Mouse (Mus musculus): Measurements from ENCODE around the gene Ipo7. TPM values are rescaled to one million over a fixed set of nuclear protein-coding genes. Genes with fewer than 3 reads are reported as not detected.

Ipo7 gene
- polyA plus RNA-seq, 1 experiment = not detected

GRCm38 (mm10) chr7:110060106-110060668 lies 42.1 kb downstream of the Ipo7 start:
- H3K4me3 ChIP-seq (ENCODE audit: insufficient read depth, low read depth, low read length) = no peak overlapping the region
- H3K4me1 ChIP-seq (ENCODE audit: control insufficient read depth, insufficient read depth, low read length) = peaks cover 2% of the 10 kb centered on the region; the same call in 1 of the 2 replicates
- TF ChIP-seq POLR2A (IDR thresholded peaks at IDR 0.05; ENCODE audit: insufficient read depth, low read depth, low read length) = no peak
- no peak for TF ChIP-seq CTCF (IDR thresholded peaks at IDR 0.05; ENCODE audit: insufficient read depth, low read depth, low read length)
- H3K27ac ChIP-seq (ENCODE audit: insufficient read depth, low read depth, low read length) = peak overlapping the region; percentile 99
- 11% methylated on average over 5 of the region's 5 CpGs for WGBS

- Histone ChIP-seq H3K4me1 (ENCODE audit: control insufficient read depth, insufficient read depth, low read length) (peaks cover 2% of the 10 kb centered on the region; the same call in 1 of the 2 replicates), H3K27ac (ENCODE audit: insufficient read depth, low read depth, low read length) (peak overlapping the region; percentile 99), H3K4me3 (ENCODE audit: insufficient read depth, low read depth, low read length) (peak overlapping the region; percentile 80)
- TF ChIP-seq CTCF (IDR thresholded peaks at IDR 0.05; ENCODE audit: insufficient read depth, low read depth, low read length) = no peak
- WGBS = under 1% methylated on average over 26 of the region's 26 CpGs
Observed at GRCm38 (mm10) chr7:110060669-110061198, 42.7 kb downstream of the Ipo7 start.

GRCm38 (mm10) chr7:110061199-110061751 lies 43.2 kb downstream of the Ipo7 start, which contains the start of gene Zfp143:
Zfp143 (plus strand) TSS chr7:110061217.
- Histone ChIP-seq H3K27ac (ENCODE audit: insufficient read depth, low read depth, low read length) (peak within 1 kb of the TSS; percentile 99), H3K4me1 (ENCODE audit: control insufficient read depth, insufficient read depth, low read length) (peaks cover 2% of the 10 kb centered on the region; the same call in 1 of the 2 replicates), H3K4me3 (ENCODE audit: insufficient read depth, low read depth, low read length) (peak within 1 kb of the TSS; percentile 85)
- under 1% methylated on average over 34 of the region's 34 CpGs for WGBS
- TF ChIP-seq CTCF (IDR thresholded peaks at IDR 0.05; ENCODE audit: insufficient read depth, low read depth, low read length) (no peak), POLR2A (IDR thresholded peaks at IDR 0.05; ENCODE audit: insufficient read depth, low read depth, low read length) (0 out of 2 replicates have a peak, but pooled peaks have one; percentile 3)

- peaks cover 2% of the 10 kb centered on the region; the same call in 1 of the 2 replicates for H3K4me1 ChIP-seq (ENCODE audit: control insufficient read depth, insufficient read depth, low read length)
- under 1% methylated on average over 48 of the region's 48 CpGs for WGBS
- peak overlapping the region; percentile 98 for H3K27ac ChIP-seq (ENCODE audit: insufficient read depth, low read depth, low read length)
- TF ChIP-seq CTCF (IDR thresholded peaks at IDR 0.05; ENCODE audit: insufficient read depth, low read depth, low read length) (no peak), POLR2A (IDR thresholded peaks at IDR 0.05; ENCODE audit: insufficient read depth, low read depth, low read length) (peak; percentile 91)
- H3K4me3 ChIP-seq (ENCODE audit: insufficient read depth, low read depth, low read length) = peak overlapping the region; percentile 85
Observed at GRCm38 (mm10) chr7:110061752-110062273, 43.7 kb downstream of the Ipo7 start.

GRCm38 (mm10) chr7:110063731-110064130 lies 45.7 kb downstream of the Ipo7 start:
- TF ChIP-seq CTCF (IDR thresholded peaks at IDR 0.05; ENCODE audit: insufficient read depth, low read depth, low read length) (no peak), POLR2A (IDR thresholded peaks at IDR 0.05; ENCODE audit: insufficient read depth, low read depth, low read length) (no peak)
- H3K27ac ChIP-seq (ENCODE audit: insufficient read depth, low read depth, low read length) = no peak overlapping the region
- H3K4me1 ChIP-seq (ENCODE audit: control insufficient read depth, insufficient read depth, low read length) = peaks cover 2% of the 10 kb centered on the region; the same call in 1 of the 2 replicates
- WGBS = 97% methylated on average over 9 of the region's 9 CpGs
- no peak overlapping the region for H3K4me3 ChIP-seq (ENCODE audit: insufficient read depth, low read depth, low read length)

GRCm38 (mm10) chr7:110069070-110069469 lies 51.0 kb downstream of the Ipo7 start:
- Histone ChIP-seq H3K4me3 (ENCODE audit: insufficient read depth, low read depth, low read length) (no peak overlapping the region), H3K4me1 (ENCODE audit: control insufficient read depth, insufficient read depth, low read length) (no peaks in the 10 kb centered on the region), H3K27ac (ENCODE audit: insufficient read depth, low read depth, low read length) (no peak overlapping the region)
- no peak for TF ChIP-seq POLR2A (IDR thresholded peaks at IDR 0.05; ENCODE audit: insufficient read depth, low read depth, low read length)
- no peak for TF ChIP-seq CTCF (IDR thresholded peaks at IDR 0.05; ENCODE audit: insufficient read depth, low read depth, low read length)
- 89% methylated on average over 2 of the region's 2 CpGs for WGBS

GRCm38 (mm10) chr7:110078168-110078567 lies 60.1 kb downstream of the Ipo7 start:
- H3K4me3 ChIP-seq (ENCODE audit: insufficient read depth, low read depth, low read length) = no peak overlapping the region
- no peak overlapping the region for H3K27ac ChIP-seq (ENCODE audit: insufficient read depth, low read depth, low read length)
- no peaks in the 10 kb centered on the region for H3K4me1 ChIP-seq (ENCODE audit: control insufficient read depth, insufficient read depth, low read length)
- TF ChIP-seq POLR2A (IDR thresholded peaks at IDR 0.05; ENCODE audit: insufficient read depth, low read depth, low read length) = no peak
- no peak for TF ChIP-seq CTCF (IDR thresholded peaks at IDR 0.05; ENCODE audit: insufficient read depth, low read depth, low read length)
- 97% methylated on average over 5 of the region's 5 CpGs for WGBS

GRCm38 (mm10) chr7:110083386-110084165 lies 65.5 kb downstream of the Ipo7 start:
- no peak for TF ChIP-seq CTCF (IDR thresholded peaks at IDR 0.05; ENCODE audit: insufficient read depth, low read depth, low read length)
- no peak for TF ChIP-seq POLR2A (IDR thresholded peaks at IDR 0.05; ENCODE audit: insufficient read depth, low read depth, low read length)
- H3K4me1 ChIP-seq (ENCODE audit: control insufficient read depth, insufficient read depth, low read length) = peaks cover 3% of the 10 kb centered on the region; the same call in 1 of the 2 replicates
- H3K27ac ChIP-seq (ENCODE audit: insufficient read depth, low read depth, low read length) = no peak overlapping the region
- no peak overlapping the region for H3K4me3 ChIP-seq (ENCODE audit: insufficient read depth, low read depth, low read length)
- WGBS = 47% methylated on average over 13 of the region's 13 CpGs
